Mouse (Mus musculus) heart, embryonic 11.5 days (tissue): ENCODE measurements around the gene Inha. TPM values are rescaled to one million over a fixed set of nuclear protein-coding genes. Genes with fewer than 3 reads are reported as not detected.

Experiments used
- ATAC-seq: fragments of 200-750 bp; cut with Nextera tagmentation; replicated peaks from 2 replicates; pipeline ENCODE4 v1.8.0; 2017; ENCODE audit warnings: moderate library complexity; ENCODE audit not compliant: insufficient number of reproducible peaks, low FRiP score, low TSS enrichment
- H3K27ac ChIP-seq: fragments of 300-500 bp; sonication (generic); 2 replicates; pipeline ENCODE4 v1.5.1; 2014; ENCODE audit warnings: mild to moderate bottlenecking, low read depth, low read length
- H3K27me3 ChIP-seq: fragments of 300-500 bp; sonication (generic); 2 replicates; pipeline ENCODE4 v1.6.1; 2014; ENCODE audit warnings: mild to moderate bottlenecking, low read length, mixed read lengths; ENCODE audit not compliant: control insufficient read depth, insufficient read depth
- H3K36me3 ChIP-seq: fragments of 300-500 bp; sonication (generic); 2 replicates; pipeline ENCODE4 v1.6.1; 2014; ENCODE audit warnings: mild to moderate bottlenecking, low read length, moderate library complexity, mixed read lengths; ENCODE audit not compliant: control insufficient read depth, insufficient read depth
- H3K4me1 ChIP-seq: fragments of 300-500 bp; sonication (generic); 2 replicates; pipeline ENCODE4 v1.6.1; 2014; ENCODE audit warnings: low read length; ENCODE audit not compliant: control insufficient read depth, insufficient read depth
- H3K4me2 ChIP-seq: fragments of 300-500 bp; sonication (generic); 2 replicates; pipeline ENCODE4 v1.6.1; 2014; ENCODE audit warnings: mild to moderate bottlenecking, moderate library complexity
- H3K4me3 ChIP-seq: fragments of 300-500 bp; sonication (generic); 2 replicates; pipeline ENCODE4 v1.5.1; 2014; ENCODE audit warnings: low read depth, low read length
- H3K9ac ChIP-seq: fragments of 300-500 bp; sonication (generic); 2 replicates; pipeline ENCODE4 v1.6.1; 2014; ENCODE audit warnings: mild to moderate bottlenecking, low read depth, low read length, moderate library complexity
- H3K9me3 ChIP-seq: fragments of 300-500 bp; sonication (generic); replicated peaks from 2 replicates; pipeline ENCODE4 v1.6.1; 2016; ENCODE audit warnings: low read length; ENCODE audit not compliant: control insufficient read depth
- WGBS: fragments of 180-500 bp; shearing (Covaris S2); extraction: QIAGEN DNeasy Blood & Tissue Kit; methylation state at CpG from one replicate; pipeline ENCODE4 v1.1.7; 2014; ENCODE audit not compliant: insufficient replicate concordance; 5-methylcytosine and 5-hydroxymethylcytosine counted together
- polyA plus RNA-seq: library from polyadenylated mRNA; unstranded; fragments of >200 nt; fragmentation: Nextera tagmentation; extraction: Ambion mirVana; gene quantifications from 2 replicates; pipeline ENCODE4 v1.2.1, GENCODE M21; 2014

Gene Inha
- polyA plus RNA-seq, 1 experiment from 2014 or later, result 4.8 TPM

GRCm38 (mm10) chr1:75541496-75541895 is 34.6 kb downstream of the Inha start:
- Histone ChIP-seq H3K9ac (no peak overlapping the region), H3K27ac (no peak overlapping the region), H3K9me3 (no peaks in the 10 kb centered on the region), H3K27me3 (no peaks in the 10 kb centered on the region), H3K4me2 (no peak overlapping the region), H3K36me3 (no peaks in the 10 kb centered on the region), H3K4me3 (no peak overlapping the region), H3K4me1 (no peaks in the 10 kb centered on the region)
- WGBS, result 84% methylated on average over 7 of the region's 7 CpGs
- no peak for ATAC-seq

- no peak overlapping the region for H3K9ac ChIP-seq
- no peaks in the 10 kb centered on the region for H3K27me3 ChIP-seq
- no peak overlapping the region for H3K27ac ChIP-seq
- peaks cover 14% of the 10 kb centered on the region for H3K4me1 ChIP-seq
- no peak overlapping the region for H3K4me2 ChIP-seq
- no peaks in the 10 kb centered on the region for H3K36me3 ChIP-seq
- no peaks in the 10 kb centered on the region for H3K9me3 ChIP-seq
- no peak overlapping the region for H3K4me3 ChIP-seq
- no peak for ATAC-seq
- WGBS, result 83% methylated on average over 6 of the region's 6 CpGs
Measured at GRCm38 (mm10) chr1:75544351-75544750, 37.5 kb downstream of the Inha start.

DNA sequence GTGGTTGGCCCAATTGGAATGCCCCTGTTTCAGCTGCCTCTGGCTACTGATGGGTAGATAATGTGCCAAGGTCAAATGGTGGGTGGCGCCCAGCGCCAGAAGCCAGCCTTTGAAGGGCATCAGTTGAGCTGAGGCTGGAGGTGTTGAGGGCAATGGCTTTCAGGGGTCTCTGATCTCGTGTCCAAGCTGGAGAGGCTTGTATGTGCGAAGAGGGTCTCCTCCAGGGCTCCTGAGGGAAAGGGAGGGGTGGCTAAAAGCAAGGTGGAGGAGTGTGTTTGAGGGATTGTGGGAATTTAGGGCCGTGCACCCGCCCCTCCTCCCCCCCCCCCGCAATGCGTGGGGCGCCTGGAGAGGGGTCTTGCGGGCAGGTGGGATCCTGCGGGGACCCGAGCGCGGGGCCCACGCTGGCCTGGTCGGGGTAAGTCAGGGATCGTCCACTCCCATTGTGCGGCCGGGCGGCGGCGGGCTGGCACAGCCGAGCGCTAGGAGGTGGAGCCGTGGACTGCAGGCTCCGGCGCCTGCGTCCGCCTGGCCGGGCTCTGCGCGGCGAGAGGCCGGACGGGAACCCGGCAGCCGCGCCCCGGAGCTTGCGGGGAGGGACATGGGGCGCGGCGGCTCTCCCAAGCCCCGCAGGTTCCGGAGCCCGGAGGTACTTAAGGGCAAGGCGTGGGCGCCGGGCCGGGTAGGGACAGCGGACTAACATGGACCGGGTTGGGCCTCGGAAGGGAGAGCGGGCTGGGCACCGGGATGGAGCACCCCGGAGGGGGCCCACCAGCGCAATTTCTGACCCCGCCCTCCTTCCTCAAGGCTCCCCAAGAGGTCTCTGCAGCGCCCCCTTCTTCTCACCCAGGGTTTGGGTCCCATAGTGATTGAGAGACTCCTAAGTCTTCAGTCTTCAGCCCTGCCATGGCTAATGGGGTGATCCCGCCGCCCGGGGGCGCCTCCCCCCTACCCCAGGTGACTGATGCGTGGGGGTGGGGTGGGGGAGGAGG is 39.4 kb downstream of the Inha start, which contains the start of gene Slc4a3:
TSS of gene Slc4a3 (plus strand) at position 302 of the 992 bp plus-strand sequence.
- Histone ChIP-seq H3K9me3 (no peaks in the 10 kb centered on the region), H3K27me3 (no peaks in the 10 kb centered on the region), H3K4me3 (peak within 1 kb of the TSS; percentile 79), H3K36me3 (no peaks in the 10 kb centered on the region), H3K27ac (peak within 1 kb of the TSS; percentile 46), H3K9ac (peak within 1 kb of the TSS; percentile 93), H3K4me1 (peaks cover 15% of the 10 kb centered on the region), H3K4me2 (peak within 1 kb of the TSS; percentile 78)
- ATAC-seq, result peak; percentile 65
- whole genome bisulfite sequencing, result under 1% methylated on average over 58 of the region's 64 CpGs

- H3K4me1 ChIP-seq, result peaks cover 15% of the 10 kb centered on the region
- ATAC-seq, result no peak
- peaks cover 3% of the 10 kb centered on the region; the same call in 1 of the 2 replicates for H3K36me3 ChIP-seq
- WGBS, result 94% methylated on average over 13 of the region's 13 CpGs
- no peaks in the 10 kb centered on the region for H3K27me3 ChIP-seq
- peak overlapping the region; percentile 79 for H3K4me3 ChIP-seq
- no peak overlapping the region for H3K27ac ChIP-seq
- peak overlapping the region; percentile 78 for H3K4me2 ChIP-seq
- peak overlapping the region; percentile 93; the same call in 1 of the 2 replicates for H3K9ac ChIP-seq
- no peaks in the 10 kb centered on the region for H3K9me3 ChIP-seq
Measured at GRCm38 (mm10) chr1:75547351-75547750, 40.5 kb downstream of the Inha start.

DNA sequence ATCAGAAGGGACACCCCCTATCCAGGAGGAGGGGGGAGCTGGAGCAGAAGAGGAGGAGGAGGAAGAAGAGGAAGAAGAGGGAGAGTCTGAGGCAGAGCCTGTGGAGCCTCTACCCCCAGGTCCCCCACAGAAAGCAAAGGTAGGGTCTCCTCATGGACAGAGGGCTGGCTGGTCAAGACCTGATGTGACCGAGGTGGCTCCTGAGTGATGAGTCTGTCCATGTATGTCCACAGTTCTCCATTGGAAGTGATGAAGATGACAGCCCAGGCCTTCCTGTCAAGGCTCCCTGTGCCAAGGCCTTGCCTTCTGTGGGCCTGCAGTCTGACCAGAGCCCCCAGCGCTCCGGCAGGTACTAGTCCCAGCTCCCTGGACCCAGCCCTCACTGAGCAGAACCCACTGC is 41.2 kb downstream of the Inha start:
- Histone ChIP-seq H3K27ac (no peak overlapping the region), H3K4me3 (no peak overlapping the region), H3K9me3 (no peaks in the 10 kb centered on the region), H3K4me2 (no peak overlapping the region), H3K4me1 (peaks cover 15% of the 10 kb centered on the region), H3K36me3 (peaks cover 3% of the 10 kb centered on the region), H3K27me3 (no peaks in the 10 kb centered on the region), H3K9ac (no peak overlapping the region)
- no peak for ATAC-seq
- WGBS, result 97% methylated on average over 3 of the region's 3 CpGs

DNA sequence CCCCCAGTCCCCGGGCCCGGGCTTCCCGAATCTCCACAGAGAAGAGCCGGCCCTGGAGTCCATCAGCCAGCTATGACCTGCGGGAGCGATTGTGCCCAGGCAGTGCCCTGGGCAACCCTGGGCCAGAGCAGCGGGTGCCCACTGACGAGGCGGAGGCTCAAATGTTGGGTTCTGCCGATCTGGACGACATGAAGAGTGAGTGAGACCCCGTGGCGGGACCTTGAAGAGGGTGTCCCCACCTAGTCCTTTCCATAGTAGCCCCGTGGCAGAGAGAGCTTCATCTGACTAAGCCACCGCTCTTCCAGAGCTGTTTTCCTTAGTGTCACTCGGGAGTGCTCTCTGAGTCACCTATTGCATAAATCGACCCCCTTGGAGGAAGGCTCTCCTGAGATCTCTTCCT is 42.0 kb downstream of the Inha start:
- WGBS, result 82% methylated on average over 17 of the region's 17 CpGs
- ATAC-seq, result no peak
- no peak overlapping the region for H3K9ac ChIP-seq

GRCm38 (mm10) chr1:75549289-75550279 is 42.7 kb downstream of the Inha start:
- Histone ChIP-seq H3K9ac (no peak overlapping the region), H3K27me3 (no peaks in the 10 kb centered on the region), H3K4me3 (no peak overlapping the region), H3K36me3 (peaks cover 7% of the 10 kb centered on the region), H3K4me2 (no peak overlapping the region), H3K9me3 (no peaks in the 10 kb centered on the region), H3K4me1 (peaks cover 15% of the 10 kb centered on the region), H3K27ac (no peak overlapping the region)
- 62% methylated on average over 17 of the region's 17 CpGs for WGBS
- ATAC-seq, result no peak

More for the DNA sequence above, 42.0 kb downstream of the Inha start:
- Histone ChIP-seq H3K4me2 (no peak overlapping the region), H3K36me3 (peaks cover 7% of the 10 kb centered on the region), H3K4me3 (no peak overlapping the region), H3K4me1 (peaks cover 15% of the 10 kb centered on the region), H3K27ac (no peak overlapping the region), H3K9me3 (no peaks in the 10 kb centered on the region), H3K27me3 (no peaks in the 10 kb centered on the region)

DNA sequence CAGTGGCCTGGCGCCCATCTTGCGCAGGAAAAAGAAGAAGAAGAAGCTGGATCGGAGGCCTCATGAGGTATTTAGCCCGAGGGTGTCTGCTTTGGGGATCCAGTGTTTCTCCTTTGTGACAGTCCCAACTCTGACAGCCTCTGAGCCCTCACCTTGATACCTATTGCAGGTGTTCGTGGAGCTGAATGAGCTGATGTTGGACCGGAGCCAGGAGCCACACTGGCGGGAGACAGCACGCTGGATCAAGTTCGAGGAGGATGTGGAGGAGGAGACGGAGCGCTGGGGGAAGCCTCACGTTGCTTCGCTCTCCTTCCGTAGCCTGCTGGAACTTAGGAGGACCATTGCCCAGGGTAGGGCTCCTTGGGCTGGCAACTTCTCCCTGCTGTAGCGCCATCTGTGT is 43.7 kb downstream of the Inha start:
- Histone ChIP-seq H3K36me3 (peaks cover 9% of the 10 kb centered on the region), H3K9ac (no peak overlapping the region), H3K27ac (no peak overlapping the region), H3K27me3 (no peaks in the 10 kb centered on the region), H3K9me3 (no peaks in the 10 kb centered on the region), H3K4me3 (no peak overlapping the region), H3K4me1 (peaks cover 15% of the 10 kb centered on the region), H3K4me2 (no peak overlapping the region)
- WGBS, result 80% methylated on average over 15 of the region's 15 CpGs
- no peak for ATAC-seq
